Comparison of ENCODE assay signal across 12 mouse cellular contexts in the genomic region with DNA sequence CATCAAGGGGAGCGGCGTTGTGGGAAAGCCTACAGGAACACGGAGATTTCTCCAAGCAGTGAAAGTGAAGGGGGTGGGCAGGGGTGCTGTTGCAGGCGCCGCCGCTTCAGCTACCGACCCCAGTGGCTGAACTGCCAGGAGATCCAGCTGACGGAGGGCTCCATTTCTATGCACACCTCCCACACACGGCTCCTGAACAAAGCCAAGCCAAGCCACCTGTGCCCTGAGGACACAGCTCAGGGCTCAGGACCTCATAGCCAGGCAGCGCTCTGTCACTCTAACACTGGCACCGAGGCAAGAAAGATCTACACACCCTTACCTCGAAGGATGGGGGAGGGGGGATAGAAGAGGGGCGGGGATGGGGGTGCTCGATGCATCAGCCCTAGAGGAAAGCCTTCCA. TPM values are rescaled to one million over a fixed set of nuclear protein-coding genes. Genes with fewer than 3 reads are reported as not detected.
DNase-seq lines count a peak whose midpoint lies in the region; ATAC-seq lines count a peak whose summit lies in the region.
"Had no signal": no experiment of that assay in that cellular context is flagged by ENCODE, and none has a peak within 500 bp of the region (broad histone marks: within the 10 kb centered on the region; RNA-seq: fewer than 3 reads in every experiment).

No protein-coding gene starts in this region.

- peaks cover 32% of the 10 kb centered on the region for H3K4me1 ChIP-seq in hindbrain, embryonic 11.5 days (replicated peaks; ENCODE audit: control insufficient read depth, insufficient read depth, low read length)
- peaks cover 83% of the 10 kb centered on the region for H3K4me1 ChIP-seq in midbrain, embryonic 15.5 days

- H3K27me3 ChIP-seq in hindbrain, embryonic 11.5 days (ENCODE audit: control insufficient read depth, insufficient read depth, low read length) = no peaks in the 10 kb centered on the region; the same call in 1 of the 2 replicates
- 0 out of 2 replicates have a peak, but pooled peaks cover 3% of the 10 kb centered on the region for H3K27me3 ChIP-seq in midbrain, embryonic 15.5 days (replicated peaks)
- H3K27me3 ChIP-seq: Patski; stomach, embryonic 15.5 days had no signal

- H3K27ac ChIP-seq in hindbrain, embryonic 11.5 days (ENCODE audit: low read depth, low read length) = no peak overlapping the region
- H3K27ac ChIP-seq in midbrain, embryonic 15.5 days = peak overlapping the region; percentile 66; the same call in 1 of the 2 replicates
- H3K27ac ChIP-seq: liver, embryonic 15.5 days; stomach, embryonic 15.5 days had no signal

- no peak overlapping the region for H3K9ac ChIP-seq in hindbrain, embryonic 11.5 days (ENCODE audit: low read depth, low read length)
- H3K9ac ChIP-seq in midbrain, embryonic 15.5 days = no peak overlapping the region
- H3K9ac ChIP-seq: liver, embryonic 15.5 days; stomach, embryonic 15.5 days had no signal

- no peaks in the 10 kb centered on the region for H3K9me3 ChIP-seq in hindbrain, embryonic 11.5 days (ENCODE audit: control insufficient read depth, low read length)
- no peaks in the 10 kb centered on the region for H3K9me3 ChIP-seq in midbrain, embryonic 15.5 days
- H3K9me3 ChIP-seq: liver, embryonic 15.5 days; stomach, embryonic 15.5 days had no signal

- H3K4me2 ChIP-seq in hindbrain, embryonic 11.5 days (replicated peaks; ENCODE audit: low read depth, low read length) = peak overlapping the region; percentile 23
- H3K4me2 ChIP-seq in midbrain, embryonic 15.5 days = peak overlapping the region; percentile 47
- H3K4me2 ChIP-seq: liver, embryonic 15.5 days; stomach, embryonic 15.5 days had no signal

- 4% methylated on average over 14 of the region's 14 CpGs for WGBS in hindbrain, embryonic 11.5 days
- 13% methylated on average over 14 of the region's 14 CpGs for WGBS in midbrain, embryonic 15.5 days

- no peak for ATAC-seq in hindbrain, embryonic 11.5 days (ENCODE audit: low FRiP score)
- ATAC-seq in midbrain, embryonic 15.5 days (replicated peaks) = no peak
- ATAC-seq: Patski had no signal

- no peaks in the 10 kb centered on the region for H3K36me3 ChIP-seq in hindbrain, embryonic 11.5 days (ENCODE audit: control insufficient read depth, insufficient read depth, low read length)
- no peaks in the 10 kb centered on the region for H3K36me3 ChIP-seq in midbrain, embryonic 15.5 days (replicated peaks)
- H3K36me3 ChIP-seq: liver, embryonic 15.5 days; stomach, embryonic 15.5 days had no signal

- DNase-seq in CD4-positive helper T cell, adult 2 months (ENCODE audit: low read depth, low spot score) = peak; percentile 63
- peak; percentile 37 for DNase-seq in ES-CJ7 (ENCODE audit: low read depth, low spot score)
- peak; percentile 37 for DNase-seq in hindbrain, embryonic 11.5 days (ENCODE audit: low spot score)
- DNase-seq in right cerebral cortex, adult 2 months (ENCODE audit: low spot score in 2 of 2) = no peak
- no peak for DNase-seq in urinary bladder, postnatal 25 days (ENCODE audit: low spot score)
- DNase-seq in gastrocnemius, postnatal 10 days = no peak
- DNase-seq: kidney, postnatal 36 days had no signal

- H3K4me3 ChIP-seq in hindbrain, embryonic 11.5 days (ENCODE audit: low read depth, low read length) = no peak overlapping the region
- no peak overlapping the region for H3K4me3 ChIP-seq in midbrain, embryonic 15.5 days
- H3K4me3 ChIP-seq: liver, embryonic 15.5 days; stomach, embryonic 15.5 days had no signal

RNA-seq across cellular contexts. Expression of gene Bcl11b, which starts 25.3 kb away (rescaled TPM):
- polyA plus RNA-seq in hindbrain, embryonic 11.5 days (2014; fragmentation: Nextera tagmentation; extraction: Ambion mirVana) = 6.8 and 8.4 TPM in 2 replicates
- 33.7 and 37.6 TPM in 2 replicates for polyA plus RNA-seq in midbrain, embryonic 15.5 days (2015; fragmentation: Nextera tagmentation; extraction: Ambion mirVana)
- under 1 TPM; 0.21 to 0.27 TPM for total RNA-seq in gastrocnemius, postnatal 10 days (2021)
- total RNA-seq: gastrocnemius, adult 18-20 months had no signal

Comparison
In these comparisons a context has a peak if more than half of its experiments do, and no peak if none do; other contexts are left out.
1. DNase-seq: peak in CD4-positive helper T cell, adult 2 months (single experiment), ES-CJ7 (single experiment) and hindbrain, embryonic 11.5 days (single experiment); none in right cerebral cortex, adult 2 months (0 of 2), urinary bladder, postnatal 25 days (single experiment) and gastrocnemius, postnatal 10 days (single experiment).